Mouse (Mus musculus) lung, adult 2 months (tissue): ENCODE measurements around the gene Mrap2.

ENCODE experiments used
- CTCF ChIP-seq: fragments of 200-500 bp; IDR thresholded peaks from 2 replicates; pipeline ENCODE4 v1.5.1; 2011; ENCODE audit warnings: mild to moderate bottlenecking, low read length, control low read depth; ENCODE audit not compliant: insufficient read depth
- POLR2A ChIP-seq: fragments of 200-500 bp; IDR thresholded peaks from 2 replicates; pipeline ENCODE4 v1.6.1; 2011; ENCODE audit warnings: low read depth, mild to moderate bottlenecking, control low read depth, low read length, borderline replicate concordance; ENCODE audit errors: extremely low read depth

DNA sequence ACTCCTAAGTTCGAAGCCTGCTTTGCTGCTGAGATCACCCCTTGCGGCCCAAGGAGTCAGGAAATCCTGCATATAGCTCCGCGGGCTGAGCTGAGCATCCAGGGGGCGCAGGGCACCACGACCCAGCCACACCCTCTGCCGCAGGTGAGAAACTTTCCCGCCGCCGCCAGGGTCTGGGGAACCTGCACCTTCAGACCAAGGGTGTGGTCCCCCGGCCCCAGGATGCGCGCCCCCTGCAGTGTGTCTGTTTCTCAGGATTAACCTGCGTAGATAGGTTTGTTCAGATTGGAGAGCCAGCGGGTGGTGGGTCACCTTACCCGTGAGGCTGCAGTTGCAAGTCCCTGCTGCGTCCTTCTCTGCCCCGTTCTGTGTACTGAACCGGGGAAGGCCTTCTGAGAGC is 426 bp downstream of the Mrap2 start:
- TF ChIP-seq POLR2A (no peak), CTCF (no peak)
